Mouse (Mus musculus): ENCODE measurements at regions not wholly inside any gene's neighbourhood (a gene's known extent, or its start where the extent isn't known, plus 50 kb on each side); places are given as distances from the start of the nearest gene placed in this dataset.

DNA sequence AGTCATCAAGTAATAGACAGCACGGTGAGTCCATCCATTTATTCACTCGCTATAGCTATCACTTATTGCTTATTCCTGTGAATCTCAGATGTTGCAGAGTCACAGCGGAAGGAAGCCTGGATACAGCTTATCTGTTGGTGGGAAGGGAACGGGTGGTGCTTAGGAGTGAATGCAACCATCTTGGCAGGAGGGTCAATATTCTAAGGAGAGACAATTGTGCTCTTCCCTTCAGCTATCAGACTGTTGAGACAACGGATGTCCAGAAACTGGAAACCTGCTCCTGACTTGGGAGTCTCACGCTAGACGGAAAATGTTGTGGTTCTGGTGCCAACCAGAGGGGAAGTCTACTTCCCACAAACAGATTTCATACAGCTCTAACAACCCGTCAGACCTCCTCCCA is 103.7 kb upstream of the Kit start:
- TF ChIP-seq RAD21 (IDR thresholded peaks at IDR 0.05; ENCODE audit: low read depth, low read length) (no peak), ZC3H11A (IDR thresholded peaks at IDR 0.05; ENCODE audit: low read depth, low read length) (no peak), ZMIZ1 (IDR thresholded peaks at IDR 0.05; ENCODE audit: low read depth, low read length) (no peak), NELFE (IDR thresholded peaks at IDR 0.05; ENCODE audit: low read depth, low read length) (no peak)
- Histone ChIP-seq H3K9ac (ENCODE audit: control insufficient read depth, low read depth, low read length, poor library complexity, severe bottlenecking) (no peak overlapping the region), H3K36me3 (ENCODE audit: control insufficient read depth in 1 of 2, insufficient read depth in 2 of 2, low read length in 2 of 2) (no peaks in the 10 kb centered on the region), H3K27ac (ENCODE audit: control insufficient read depth, low read depth, low read length) (no peak overlapping the region), H3K9me3 (replicated peaks; ENCODE audit: insufficient read depth, low read length) (no peaks in the 10 kb centered on the region), H3K4me3 (ENCODE audit: control insufficient read depth in 1 of 2, insufficient read depth in 1 of 2, low read depth in 2 of 2, low read length in 2 of 2) (no peak overlapping the region), H3K27me3 (ENCODE audit: control insufficient read depth in 1 of 2, insufficient read depth in 2 of 2, low read length in 2 of 2) (no peaks in the 10 kb centered on the region), H3K79me2 (ENCODE audit: control insufficient read depth, insufficient read depth, low read length, poor library complexity) (no peaks in the 10 kb centered on the region), H3K4me1 (ENCODE audit: control insufficient read depth in 1 of 2, insufficient read depth in 2 of 2, low read length in 2 of 2) (no peaks in the 10 kb centered on the region)
- DNase-seq (ENCODE audit: low read depth, low spot score), result no peak

DNA sequence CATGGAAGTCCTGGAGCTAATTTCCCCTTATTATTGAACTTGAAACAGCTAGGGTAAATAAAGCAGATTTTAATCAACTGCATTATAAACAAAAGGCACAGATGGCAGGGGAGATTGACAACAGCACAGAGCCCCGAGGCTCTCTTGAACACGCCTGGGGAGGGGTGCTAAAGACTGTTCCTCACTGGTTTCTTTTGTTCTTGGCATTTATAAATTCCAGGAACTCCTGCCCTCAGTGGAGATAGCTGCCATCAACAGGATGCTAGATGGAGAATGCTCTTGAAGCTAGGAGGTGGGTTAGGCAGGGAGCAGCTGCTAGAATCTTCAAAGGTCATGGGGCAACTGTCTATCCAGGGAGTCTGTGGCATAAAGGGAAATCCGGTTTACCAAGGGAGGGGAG is 102.2 kb upstream of the Kit start:
- no peaks in the 10 kb centered on the region for H3K36me3 ChIP-seq (ENCODE audit: control insufficient read depth in 1 of 2, insufficient read depth in 2 of 2, low read length in 2 of 2)
- no peak overlapping the region for H3K27ac ChIP-seq (ENCODE audit: control insufficient read depth, low read depth, low read length)
- H3K9ac ChIP-seq (ENCODE audit: control insufficient read depth, low read depth, low read length, poor library complexity, severe bottlenecking), result no peak overlapping the region
- H3K79me2 ChIP-seq (ENCODE audit: control insufficient read depth, insufficient read depth, low read length, poor library complexity), result no peaks in the 10 kb centered on the region
- DNase-seq (ENCODE audit: low read depth, low spot score), result no peak
- no peak overlapping the region for H3K4me3 ChIP-seq (ENCODE audit: control insufficient read depth in 1 of 2, insufficient read depth in 1 of 2, low read depth in 2 of 2, low read length in 2 of 2)
- no peaks in the 10 kb centered on the region for H3K4me1 ChIP-seq (ENCODE audit: control insufficient read depth in 1 of 2, insufficient read depth in 2 of 2, low read length in 2 of 2)
- no peaks in the 10 kb centered on the region for H3K9me3 ChIP-seq (replicated peaks; ENCODE audit: insufficient read depth, low read length)
- no peaks in the 10 kb centered on the region for H3K27me3 ChIP-seq (ENCODE audit: control insufficient read depth in 1 of 2, insufficient read depth in 2 of 2, low read length in 2 of 2)
- TF ChIP-seq E2F4 (IDR thresholded peaks at IDR 0.05; ENCODE audit: borderline replicate concordance, low read depth, low read length), result no peak
- TF ChIP-seq UBTF (IDR thresholded peaks at IDR 0.05; ENCODE audit: borderline replicate concordance, insufficient read depth, low read depth, low read length), result no peak
- TF ChIP-seq NELFE (IDR thresholded peaks at IDR 0.05; ENCODE audit: low read depth, low read length), result no peak
- no peak for TF ChIP-seq CTCF (IDR thresholded peaks at IDR 0.05 in 2 of 3, conservative IDR thresholded peaks at IDR 0.05 in 1 of 3; ENCODE audit: control insufficient read depth in 1 of 3, insufficient read depth in 1 of 3, low read depth in 2 of 3, low read length in 3 of 3, poor library complexity in 1 of 3, severe bottlenecking in 1 of 3)
- no peak for TF ChIP-seq USF1 (IDR thresholded peaks at IDR 0.05; ENCODE audit: low read depth, low read length)
- no peak for TF ChIP-seq POLR2AphosphoS2 (IDR thresholded peaks at IDR 0.05; ENCODE audit: low read length)
- no peak for TF ChIP-seq GABPA (IDR thresholded peaks at IDR 0.05; ENCODE audit: low read depth, low read length)
- no peak for TF ChIP-seq ZC3H11A (IDR thresholded peaks at IDR 0.05; ENCODE audit: low read depth, low read length)
- no peak for TF ChIP-seq EP300 (IDR thresholded peaks at IDR 0.05; ENCODE audit: low read depth in 1 of 2, low read length in 2 of 2)
- TF ChIP-seq SIN3A (IDR thresholded peaks at IDR 0.05; ENCODE audit: low read length), result no peak
- no peak for TF ChIP-seq HCFC1 (IDR thresholded peaks at IDR 0.05; ENCODE audit: low read depth, low read length)
- no peak for TF ChIP-seq MAFK (IDR thresholded peaks at IDR 0.05; ENCODE audit: borderline replicate concordance, low read depth, low read length)
- no peak for TF ChIP-seq MXI1 (IDR thresholded peaks at IDR 0.05; ENCODE audit: low read depth, low read length)
- TF ChIP-seq TCF12 (IDR thresholded peaks at IDR 0.05; ENCODE audit: low read depth, low read length), result no peak
- TF ChIP-seq MAZ (IDR thresholded peaks at IDR 0.05; ENCODE audit: low read depth, low read length), result no peak
- TF ChIP-seq CHD2 (IDR thresholded peaks at IDR 0.05; ENCODE audit: low read length), result no peak
- no peak for TF ChIP-seq POLR2A (IDR thresholded peaks at IDR 0.05; ENCODE audit: control insufficient read depth in 1 of 2, insufficient read depth in 1 of 2, low read depth in 1 of 2, low read length in 2 of 2, poor library complexity in 1 of 2)
- TF ChIP-seq BHLHE40 (IDR thresholded peaks at IDR 0.05; ENCODE audit: borderline replicate concordance, low read depth, low read length), result no peak
- TF ChIP-seq TBP (IDR thresholded peaks at IDR 0.05; ENCODE audit: low read depth, low read length), result no peak
- no peak for TF ChIP-seq MYC (IDR thresholded peaks at IDR 0.05; ENCODE audit: low read depth, low read length)

Measured in MEL (cell line).